Mouse (Mus musculus) right cerebral cortex, postnatal 10 days (tissue): ENCODE results near the gene Ccnyl1.
"Not testable (repeated sequence)": the region's sequence is repeated elsewhere in the genome, so short reads cannot be mapped to it uniquely, and the experiment has no call there.

Source experiments
- DNase-seq, 2 experiments: peaks; one replicate each; pipeline ENCODE4 v3.0.0; 2021; ENCODE audit warnings: low spot score in 2 of 2

Gene Ccnyl1

GRCm38 (mm10) chr1:64690213-64691013 lies at the start of gene Ccnyl1:
Gene Ccnyl1 (plus strand): TSS chr1:64690455.
- DNase-seq = peak; percentile 99

- no peak for DNase-seq
These were observed 49.2 kb upstream of the Ccnyl1 start for GRCm38 (mm10) chr1:64641069-64641468.

DNA sequence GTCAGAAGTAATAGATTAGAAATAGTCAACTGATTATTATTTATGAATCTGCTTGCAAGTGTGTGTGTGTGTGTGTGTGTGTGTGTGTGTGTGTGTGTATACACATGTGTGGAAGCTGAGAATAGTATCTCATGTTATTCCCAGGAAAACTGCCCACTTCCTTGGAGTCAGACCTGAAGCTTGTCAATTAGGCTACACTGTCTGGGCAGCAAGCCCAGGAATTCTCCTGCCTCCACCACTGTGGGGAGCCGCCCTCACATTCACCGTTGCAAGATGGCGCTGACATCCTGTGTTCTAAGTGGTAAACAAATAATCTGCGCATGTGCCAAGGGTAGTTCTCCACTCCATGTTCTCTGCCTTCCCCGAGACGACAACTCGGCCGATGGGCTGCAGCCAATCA lies 47.7 kb upstream of the Ccnyl1 start:
- not testable (repeated sequence) for DNase-seq

DNA sequence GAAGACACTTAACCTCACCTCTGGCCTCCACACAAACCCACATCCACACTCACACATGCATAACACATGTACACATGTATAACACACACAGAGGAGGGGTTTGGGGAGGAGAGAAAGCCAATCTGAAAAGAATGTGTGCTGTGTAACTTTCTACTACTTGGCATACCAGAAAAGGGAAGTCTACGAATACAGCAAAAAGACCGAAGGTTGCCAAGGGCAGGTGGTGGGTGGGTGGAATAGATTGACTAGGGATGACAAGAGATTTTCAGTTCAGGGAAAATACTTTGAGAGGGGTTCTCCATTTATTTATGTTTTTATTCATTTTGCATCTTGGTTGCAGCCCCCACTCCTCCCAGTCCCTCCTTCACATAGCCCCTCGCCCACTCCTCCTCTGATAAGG lies 45.7 kb upstream of the Ccnyl1 start:
- DNase-seq = no peak

DNA sequence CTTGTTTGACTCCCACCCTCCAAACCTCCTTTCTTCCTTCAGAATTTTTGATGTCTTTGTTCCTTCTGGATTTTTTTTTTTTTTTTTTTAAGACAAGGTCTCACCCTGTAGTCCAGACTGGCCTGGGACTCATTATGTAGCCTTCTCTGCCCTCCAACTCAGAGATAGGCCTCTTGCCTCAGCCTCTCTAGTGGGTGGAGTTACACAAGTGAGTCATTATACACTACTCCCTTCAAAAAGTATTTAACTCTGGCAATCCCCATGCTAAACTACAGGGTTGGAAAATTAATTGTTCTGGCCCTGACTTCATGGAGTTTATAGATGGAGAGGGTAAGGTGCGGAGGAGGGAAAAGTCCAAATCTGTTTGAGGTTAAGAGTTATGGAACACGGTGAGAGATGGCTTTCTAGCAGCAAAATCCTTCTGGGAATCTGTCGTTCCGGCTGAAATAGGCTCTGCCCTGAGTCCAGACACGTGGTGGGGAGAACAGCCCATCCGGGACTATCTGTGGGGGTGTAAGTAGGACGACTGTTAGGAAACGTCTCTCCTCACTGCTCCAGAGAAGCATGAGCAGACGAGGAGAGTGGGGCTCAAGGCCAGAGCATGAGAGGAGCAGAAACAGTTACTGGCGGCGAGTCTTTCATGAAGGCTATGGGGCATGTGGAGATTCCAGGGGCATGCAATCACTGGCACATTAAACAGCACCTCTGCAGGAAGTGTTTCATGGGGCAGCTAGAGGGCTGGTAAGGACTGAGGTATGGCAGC lies 40.7 kb upstream of the Ccnyl1 start:
- no peak for DNase-seq

GRCm38 (mm10) chr1:64653701-64654100 lies 36.6 kb upstream of the Ccnyl1 start:
- no peak for DNase-seq

GRCm38 (mm10) chr1:64655415-64655814 lies 34.8 kb upstream of the Ccnyl1 start:
- no peak for DNase-seq

DNA sequence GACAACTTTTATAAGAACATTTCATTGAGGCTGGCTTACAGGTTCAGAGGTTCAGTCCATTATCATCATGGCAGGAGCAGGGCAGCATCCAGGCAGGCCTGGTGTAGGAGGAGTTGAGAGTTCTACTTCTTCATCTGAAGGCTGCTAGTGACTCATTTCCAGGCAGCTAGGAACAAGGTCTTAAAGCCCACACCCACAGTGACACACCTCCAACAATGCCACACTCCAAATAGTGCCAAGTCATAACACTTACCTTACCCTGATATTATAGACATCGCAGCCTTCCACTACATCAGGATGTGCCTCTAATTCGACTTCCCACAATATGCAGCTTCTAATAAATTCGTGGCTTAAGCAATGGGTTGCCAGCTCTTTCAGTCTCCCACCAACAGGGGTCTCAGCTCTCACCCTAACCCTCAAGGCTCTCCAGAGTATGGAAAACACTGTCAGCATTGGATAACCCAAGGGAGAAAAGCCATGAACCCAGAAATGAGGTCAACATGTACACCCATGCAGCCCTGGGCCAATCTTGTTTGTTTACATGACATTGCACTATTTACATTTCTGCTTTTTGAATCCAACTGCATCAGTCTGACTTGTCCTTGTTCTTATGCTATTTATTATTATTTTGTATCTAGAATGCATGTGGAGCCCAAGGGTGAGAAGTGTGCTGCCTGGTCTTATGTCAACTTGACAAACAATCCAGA lies 33.7 kb upstream of the Ccnyl1 start:
- no peak for DNase-seq

GRCm38 (mm10) chr1:64658876-64659275 lies 31.4 kb upstream of the Ccnyl1 start:
- DNase-seq = no peak

- no peak for DNase-seq
These were observed 23.1 kb upstream of the Ccnyl1 start for GRCm38 (mm10) chr1:64667111-64667633.

GRCm38 (mm10) chr1:64669451-64669850 lies 20.8 kb upstream of the Ccnyl1 start:
- DNase-seq = no peak

GRCm38 (mm10) chr1:64673931-64674330 lies 16.3 kb upstream of the Ccnyl1 start:
- no peak for DNase-seq

DNA sequence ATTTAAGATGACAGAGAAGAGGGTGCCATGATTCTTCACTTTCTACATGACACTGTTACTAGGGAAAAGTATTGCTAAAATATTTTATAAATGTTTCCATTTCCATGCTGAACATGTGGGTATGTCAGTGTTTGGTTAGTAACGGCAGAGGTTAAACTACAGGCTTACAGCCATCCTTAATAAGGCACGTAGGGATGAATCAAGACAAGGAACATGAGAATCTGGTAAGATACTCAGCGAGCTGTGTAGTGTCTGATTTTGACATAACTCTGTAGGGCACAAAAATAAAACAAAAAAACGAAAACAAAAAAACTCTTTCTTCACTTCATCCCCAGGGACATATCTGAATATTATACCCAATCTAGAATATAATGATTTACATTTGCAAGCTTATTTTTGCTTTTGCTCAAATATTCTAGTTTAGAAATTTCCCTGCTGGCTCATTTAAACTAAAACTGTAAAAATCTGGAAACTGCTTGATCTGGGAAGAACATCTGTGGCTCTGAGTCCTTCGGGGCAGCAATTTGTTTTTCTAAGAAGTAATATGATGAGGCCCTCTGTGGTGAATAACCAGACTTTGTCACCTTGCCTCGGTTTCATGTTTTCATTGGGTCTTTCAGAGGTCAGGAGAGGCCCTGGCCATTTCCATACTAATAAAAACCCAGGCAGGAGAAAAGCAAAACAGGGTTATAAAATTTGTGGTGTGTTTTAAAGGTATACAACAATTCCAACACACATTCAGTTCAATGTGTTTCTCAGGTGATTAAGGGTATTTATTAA lies 14.0 kb upstream of the Ccnyl1 start:
- no peak for DNase-seq

DNA sequence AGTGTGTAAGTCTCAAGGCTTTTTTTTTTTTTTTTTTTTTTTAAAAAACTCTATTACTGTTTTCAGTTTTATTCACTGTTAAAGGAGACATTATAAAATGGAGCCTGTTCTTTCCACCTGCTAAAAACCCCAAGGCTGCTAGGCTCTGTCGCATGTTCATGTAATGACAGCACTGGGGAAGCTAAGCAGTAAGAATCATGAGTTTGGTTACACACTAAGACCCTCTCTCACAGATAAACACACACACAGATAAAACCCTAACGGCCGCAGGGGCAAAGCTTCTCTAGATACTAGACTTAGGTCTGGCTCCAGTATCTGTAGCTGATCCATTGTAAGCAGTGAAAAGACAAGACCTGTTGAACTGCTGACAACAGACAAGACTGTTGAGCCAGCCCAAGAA lies 8.8 kb upstream of the Ccnyl1 start:
- DNase-seq = no peak

GRCm38 (mm10) chr1:64683039-64683438 lies 7.2 kb upstream of the Ccnyl1 start:
- DNase-seq = peak in 1 of 2 experiments; percentile 35

- no peak for DNase-seq
These were observed 5.8 kb upstream of the Ccnyl1 start for GRCm38 (mm10) chr1:64684440-64684839.

DNA sequence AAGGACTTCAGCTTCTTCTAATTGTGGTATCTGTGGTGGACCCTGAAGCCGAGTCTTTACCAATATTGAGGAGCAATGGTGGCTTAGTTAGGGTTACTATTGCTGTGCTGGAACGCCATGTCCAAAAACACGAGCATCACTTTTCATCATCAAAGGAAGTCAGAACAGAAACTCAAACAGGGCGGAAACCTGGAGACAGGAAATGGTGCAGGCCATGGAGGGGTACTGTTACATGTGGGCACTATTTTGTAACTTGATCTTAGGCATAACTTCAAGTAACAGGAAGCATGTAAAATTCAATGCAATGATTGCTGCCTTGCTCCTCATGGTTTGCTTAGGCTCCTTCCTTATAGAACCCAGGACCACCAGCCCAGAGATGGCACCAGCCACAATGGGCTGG lies 2.2 kb upstream of the Ccnyl1 start:
- DNase-seq = no peak

GRCm38 (mm10) chr1:64689561-64690212 lies 568 bp upstream of the Ccnyl1 start:
- DNase-seq = no peak

DNA sequence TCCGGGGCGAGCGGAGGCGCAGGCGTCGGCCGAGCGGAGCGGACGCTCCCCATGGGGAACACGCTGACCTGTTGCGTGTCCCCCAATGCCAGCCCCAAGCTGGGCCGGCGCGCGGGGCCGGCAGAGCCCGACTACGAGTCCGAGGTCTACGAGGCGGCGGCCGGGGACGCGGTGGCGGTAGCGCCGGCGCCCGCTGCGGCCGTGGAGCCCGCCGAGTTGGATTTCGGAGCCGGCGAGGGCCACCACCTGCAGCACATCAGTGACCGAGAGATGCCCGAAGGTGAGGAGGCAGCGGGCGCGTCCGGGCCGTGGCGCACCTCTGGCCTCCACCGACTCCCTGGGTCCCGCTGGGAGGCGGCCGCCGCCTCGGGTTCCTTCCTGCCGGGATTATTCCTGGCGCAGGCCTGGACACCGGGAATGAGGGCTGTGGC lies 881 bp downstream of the Ccnyl1 start:
- DNase-seq = peak; percentile 38 to 48

- DNase-seq = no peak
These were observed 1.3 kb downstream of the Ccnyl1 start for GRCm38 (mm10) chr1:64691581-64691980.

DNA sequence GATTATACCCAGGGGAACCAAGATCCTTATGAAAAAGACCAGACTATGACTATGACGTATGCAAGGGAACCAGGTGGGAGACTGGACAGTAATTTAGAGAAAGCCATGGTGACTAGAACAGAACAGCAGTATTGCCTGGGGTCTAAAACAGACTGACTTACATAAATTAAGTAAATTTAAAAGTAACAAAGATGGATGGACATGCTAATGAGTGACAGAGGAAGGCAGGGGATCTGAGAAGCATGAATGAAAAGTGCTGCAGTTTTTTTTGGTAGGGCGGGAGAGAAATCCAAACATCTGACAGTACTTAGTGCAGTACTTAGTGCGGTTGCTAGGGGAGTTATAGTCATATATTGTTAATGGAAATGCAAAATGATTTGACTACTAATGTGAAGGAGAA lies 4.9 kb downstream of the Ccnyl1 start:
- no peak for DNase-seq
